Mouse (Mus musculus) layer of hippocampus, adult 8-10 months (tissue): ENCODE results near the gene Gria1. TPM values are rescaled to one million over a fixed set of nuclear protein-coding genes. Genes with fewer than 3 reads are reported as not detected.
A peak's percentile ranks its signal among the peaks of the same experiment; 100 is the strongest.

Experiments
- DNase-seq, 2 experiments: peaks; one replicate each; pipeline ENCODE4 v3.0.0; 2022; ENCODE audit warnings: low spot score in 2 of 2
- total RNA-seq, 4 experiments: library from RNA; stranded (reverse); gene quantifications; 2 replicates each; pipeline ENCODE4 v1.2.4; 2022

Gria1 gene
- total RNA-seq, 4 experiments from 2014 or later, result 597 to 781 (median 683) TPM

- DNase-seq, result no peak
Observed at GRCm38 (mm10) chr11:57051666-57052562, 40.7 kb downstream of the Gria1 start.

DNA sequence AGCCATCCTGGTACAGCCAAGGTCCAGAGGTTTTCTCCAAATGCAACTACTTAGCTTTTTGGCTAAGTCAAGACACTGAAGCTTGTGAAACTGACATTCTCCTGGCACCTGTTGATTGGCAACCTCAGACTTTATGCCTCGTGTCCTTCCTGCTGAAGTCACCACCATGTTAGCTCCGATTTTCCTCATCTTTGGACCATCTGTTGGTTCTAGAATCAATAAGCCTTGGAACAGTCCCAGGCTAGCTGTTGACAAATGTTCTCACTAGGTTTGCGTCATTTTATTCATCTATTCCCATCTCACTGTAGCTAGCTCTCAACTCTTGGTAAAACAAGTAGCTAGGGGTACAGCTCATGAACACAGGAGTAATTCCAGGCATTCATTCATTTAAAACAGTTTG, 51.3 kb downstream of the Gria1 start:
- DNase-seq, result peak; percentile 35 to 46

GRCm38 (mm10) chr11:57070196-57070901, 59.2 kb downstream of the Gria1 start:
- DNase-seq, result no peak

GRCm38 (mm10) chr11:57072171-57072570, 61.0 kb downstream of the Gria1 start:
- no peak for DNase-seq

DNA sequence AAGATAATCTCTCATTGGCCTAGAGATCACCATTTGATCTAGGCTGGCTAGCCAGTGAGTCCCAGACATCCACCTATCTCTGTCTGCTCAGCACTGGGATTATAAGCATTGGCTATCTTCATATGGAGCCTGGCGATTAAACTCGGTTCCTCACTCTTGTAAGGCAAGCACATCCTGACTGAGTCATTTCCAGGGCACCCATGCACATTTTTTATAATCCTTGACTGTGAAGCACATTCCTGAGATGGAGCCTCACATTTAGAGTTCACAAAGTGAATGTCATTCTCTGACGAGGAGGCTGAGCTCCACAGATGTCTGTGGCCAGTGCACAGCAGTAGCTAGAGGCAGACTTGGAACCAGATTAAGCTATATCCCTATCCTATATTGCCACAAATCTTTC, 68.2 kb downstream of the Gria1 start:
- DNase-seq, result no peak

DNA sequence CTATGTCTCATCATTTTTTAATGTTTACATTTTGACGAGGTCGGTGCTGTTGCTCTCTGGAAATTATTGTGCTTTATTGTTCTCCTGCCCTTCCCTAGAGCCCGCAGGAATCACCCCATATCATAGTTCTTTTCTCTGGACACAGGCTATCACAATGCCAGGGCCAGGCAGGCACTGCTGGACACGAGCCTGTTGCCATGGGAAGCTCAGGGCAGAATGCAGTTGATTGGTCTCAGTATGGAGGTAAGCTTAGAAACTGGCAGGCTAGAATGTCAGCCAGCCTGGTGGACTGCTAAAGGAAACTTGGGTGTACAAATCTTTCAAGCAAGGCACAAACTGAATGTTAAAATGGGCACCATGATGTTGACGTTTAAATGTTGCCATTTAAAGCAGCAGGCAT, 78.3 kb downstream of the Gria1 start:
- no peak for DNase-seq

DNA sequence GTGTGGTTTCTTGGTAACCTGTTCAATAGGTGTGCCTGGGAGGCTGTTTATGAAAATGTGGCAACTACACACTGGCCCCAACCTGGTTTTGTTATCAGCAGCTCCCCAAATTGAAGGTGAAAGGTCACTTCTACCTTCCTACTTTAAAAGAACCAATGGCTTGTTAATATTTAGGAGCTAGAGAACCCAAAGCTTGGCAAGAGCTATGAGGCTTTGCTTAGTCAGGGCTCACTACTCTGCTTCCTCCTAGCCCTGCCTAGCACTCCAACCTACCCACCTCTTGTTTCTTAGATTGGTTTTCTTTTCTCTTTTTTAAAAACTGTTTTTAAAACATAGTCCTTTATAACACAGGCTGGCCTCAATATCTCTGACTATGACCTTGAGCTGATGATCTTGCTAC, 79.5 kb downstream of the Gria1 start:
- no peak for DNase-seq

DNA sequence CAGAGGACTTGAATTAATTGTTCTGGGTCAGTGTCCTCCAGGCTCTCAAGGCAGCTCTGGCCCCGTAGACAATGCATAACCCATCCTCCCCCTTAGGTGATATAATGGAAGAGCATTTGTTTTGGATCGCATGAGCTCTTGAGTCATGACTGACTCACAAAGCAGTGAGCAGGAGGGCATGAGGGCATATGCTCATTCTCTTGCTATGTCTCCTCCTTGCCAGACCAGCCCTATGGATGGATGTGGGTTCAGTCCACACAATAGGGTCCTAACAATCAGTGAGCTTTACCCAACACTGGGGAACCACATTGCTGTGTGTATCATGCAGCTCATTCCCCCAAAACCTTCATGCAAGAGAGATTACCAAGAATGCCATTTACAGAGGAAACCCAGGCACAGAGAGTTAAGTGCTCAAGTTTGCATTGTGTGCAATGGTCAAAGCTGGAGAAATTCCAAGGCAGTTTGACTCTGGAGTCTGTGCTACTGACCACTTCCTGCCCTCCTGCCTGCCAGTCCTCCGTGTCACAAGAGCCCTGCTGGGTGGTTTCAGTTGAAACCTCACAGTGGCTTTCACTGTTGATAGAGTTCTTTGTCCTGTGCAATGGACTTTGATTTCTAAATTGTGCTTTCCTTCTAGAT, 80.2 kb downstream of the Gria1 start:
- no peak for DNase-seq

GRCm38 (mm10) chr11:57100491-57100890, 89.3 kb downstream of the Gria1 start:
- DNase-seq, result no peak

DNA sequence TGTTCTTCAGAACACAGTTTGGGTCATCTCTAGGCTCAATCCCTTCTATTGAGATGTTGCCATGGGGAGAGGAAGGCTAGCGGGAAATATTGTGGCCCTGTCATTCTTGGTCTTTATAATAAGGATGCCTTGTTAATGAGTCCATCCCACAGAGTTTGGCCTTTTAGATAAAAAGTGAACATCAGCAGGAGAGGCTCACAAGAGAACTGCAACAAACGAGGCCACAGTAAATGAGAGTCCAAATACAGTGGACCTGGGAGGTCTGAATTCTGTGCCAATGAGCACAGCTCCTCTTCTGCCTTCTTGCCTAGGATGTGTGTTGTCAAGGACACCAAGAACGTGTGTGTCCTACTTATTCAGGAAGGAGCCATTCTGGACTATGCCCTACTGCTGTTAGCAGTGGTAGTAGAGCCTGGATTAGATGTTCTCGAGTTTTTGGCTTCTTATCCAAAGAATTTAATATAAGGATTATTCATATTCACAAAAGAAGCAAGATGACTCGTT, 92.6 kb downstream of the Gria1 start:
- no peak for DNase-seq

DNA sequence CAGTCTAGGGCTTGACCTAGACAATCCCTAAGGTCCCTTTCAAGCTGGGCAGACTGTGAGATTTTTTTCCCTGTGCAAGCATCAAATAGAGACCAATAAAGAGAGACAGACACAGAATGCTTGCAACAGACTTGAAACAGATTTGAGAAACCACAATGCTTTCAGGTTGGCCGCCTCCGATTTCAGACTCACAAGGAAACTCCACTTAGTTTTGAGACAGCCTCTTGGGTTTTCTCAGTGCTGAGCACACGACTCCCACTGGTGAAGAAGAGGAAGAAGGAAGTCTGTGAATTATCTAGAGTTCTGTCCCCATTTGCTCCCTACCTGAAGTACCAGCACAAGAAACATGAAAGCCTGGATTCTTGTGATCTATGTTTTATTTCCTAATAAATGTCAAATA, 94.5 kb downstream of the Gria1 start:
- no peak for DNase-seq

DNA sequence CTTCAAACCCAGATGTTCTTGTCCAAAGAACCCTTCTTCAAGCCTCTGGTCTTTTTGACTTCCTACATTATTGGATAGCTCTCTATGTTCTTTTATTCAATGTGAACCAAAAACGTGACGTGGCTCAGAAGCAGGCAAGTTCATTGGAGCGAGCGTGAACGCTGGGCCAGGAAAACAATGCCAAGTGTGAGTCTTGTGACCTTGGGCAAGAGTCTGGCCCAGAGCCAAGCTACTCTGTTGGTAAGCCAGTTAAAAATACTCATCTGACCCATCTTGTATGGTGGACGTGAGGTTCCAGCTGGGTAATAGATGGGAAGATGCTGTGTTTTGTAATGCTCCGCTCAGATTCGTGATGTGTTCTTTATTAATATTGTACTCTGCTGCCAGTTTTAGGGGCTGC, 101.2 kb downstream of the Gria1 start:
- no peak for DNase-seq

- DNase-seq, result no peak
Observed at GRCm38 (mm10) chr11:57114410-57114809, 103.2 kb downstream of the Gria1 start.

- no peak for DNase-seq
Observed at GRCm38 (mm10) chr11:57127066-57127465, 115.9 kb downstream of the Gria1 start.

GRCm38 (mm10) chr11:57140162-57140780, 129.1 kb downstream of the Gria1 start:
- peak; percentile 60 for DNase-seq

DNA sequence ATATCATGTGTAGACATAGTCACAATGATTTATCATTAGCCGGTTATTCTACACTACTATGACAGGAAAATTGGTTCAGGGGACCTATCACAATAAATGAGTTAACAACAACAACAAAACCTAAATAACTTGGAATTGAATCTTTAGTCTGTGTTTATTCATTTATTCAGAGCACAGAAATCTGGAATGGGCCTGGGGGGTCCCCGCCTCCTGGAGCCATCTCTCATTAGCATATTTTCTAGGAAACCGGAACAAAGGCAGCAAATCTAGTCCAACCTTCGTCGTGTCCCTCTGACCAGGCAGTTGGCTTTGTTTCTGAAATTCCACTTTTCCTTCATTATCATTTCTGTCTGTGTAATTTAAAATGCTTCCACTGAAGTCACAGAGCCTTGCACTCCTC, 132.5 kb downstream of the Gria1 start:
- no peak for DNase-seq

- DNase-seq, result no peak
Observed at GRCm38 (mm10) chr11:57145192-57145591, 134.0 kb downstream of the Gria1 start.

DNA sequence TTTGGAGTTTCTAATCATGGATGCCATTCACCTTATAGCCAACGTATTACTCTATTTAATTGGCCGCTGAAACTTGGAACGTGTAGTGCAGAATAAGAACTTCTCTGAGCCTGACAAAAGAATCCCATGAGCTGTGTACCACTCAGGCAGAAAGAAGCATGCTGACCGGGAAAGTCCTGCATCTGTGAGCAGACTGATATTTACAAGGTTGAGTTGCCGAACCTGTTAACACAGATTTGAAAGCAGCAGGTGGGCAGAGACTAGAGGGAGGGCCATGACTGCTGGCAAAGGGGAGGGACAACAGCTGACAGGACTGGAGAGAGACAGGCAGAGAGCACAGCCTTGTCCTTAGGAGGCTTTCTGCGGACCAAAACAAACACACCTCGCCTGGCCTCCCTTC, 134.5 kb downstream of the Gria1 start:
- no peak for DNase-seq

DNA sequence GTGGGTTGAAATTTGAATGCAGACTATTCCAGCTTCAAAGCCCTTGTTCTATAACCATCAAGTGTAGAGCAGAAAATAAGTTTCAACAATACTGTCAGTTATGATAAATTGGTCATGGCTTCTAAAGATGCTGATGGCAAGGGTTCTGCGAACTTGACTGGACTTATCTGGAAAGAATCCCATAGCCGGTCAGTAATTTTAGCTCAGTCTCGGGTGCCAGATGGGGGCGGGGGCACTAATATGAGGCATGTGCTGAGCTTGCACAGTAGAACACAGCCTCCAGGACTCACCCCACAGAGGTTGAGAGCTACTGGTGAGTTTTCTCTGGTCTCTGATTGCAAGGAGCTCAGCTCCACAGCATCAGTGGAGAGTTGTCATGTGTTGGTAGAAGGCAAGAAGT, 140.5 kb downstream of the Gria1 start:
- DNase-seq, result no peak

DNA sequence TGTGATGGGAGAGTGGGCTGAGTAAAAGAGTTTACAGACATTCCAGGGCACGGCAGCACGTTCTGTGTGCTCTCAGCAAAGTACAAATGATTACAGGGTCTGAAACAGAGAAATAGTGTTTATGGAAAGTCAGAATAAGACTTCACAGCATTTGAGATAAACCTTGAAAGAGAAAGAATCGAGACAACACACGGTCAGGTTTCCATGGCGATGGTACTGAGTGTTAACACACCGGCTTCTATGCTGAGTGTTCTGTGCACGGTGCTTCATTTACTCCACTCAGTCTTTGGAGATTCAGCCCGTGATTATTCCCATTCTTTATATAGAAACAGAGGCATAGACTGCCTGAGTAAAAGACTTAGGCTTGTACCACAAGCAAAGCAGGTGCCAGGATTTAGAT, 143.8 kb downstream of the Gria1 start:
- no peak for DNase-seq

GRCm38 (mm10) chr11:57159412-57159811, 148.2 kb downstream of the Gria1 start:
- no peak for DNase-seq

- no peak for DNase-seq
Observed at GRCm38 (mm10) chr11:57160076-57160475, 148.9 kb downstream of the Gria1 start.
